Mouse (Mus musculus) kidney, adult 8-10 months (tissue): ENCODE data around the gene Brip1.
"Not testable (repeated sequence)": the region's sequence is repeated elsewhere in the genome, so short reads cannot be mapped to it uniquely, and the experiment has no call there.

ENCODE experiments used
- DNase-seq, 2 experiments: peaks; one replicate each; pipeline ENCODE4 v3.0.0; 2022

Gene Brip1

GRCm38 (mm10) chr11:86201037-86201786 is at the start of gene Brip1:
Brip1 (minus strand) TSS chr11:86201193.
- DNase-seq = peak; percentile 94 to 95

- DNase-seq = peak; percentile 53 to 67
Observed at GRCm38 (mm10) chr11:86232446-86232845, 31.5 kb upstream of the Brip1 start.

DNA sequence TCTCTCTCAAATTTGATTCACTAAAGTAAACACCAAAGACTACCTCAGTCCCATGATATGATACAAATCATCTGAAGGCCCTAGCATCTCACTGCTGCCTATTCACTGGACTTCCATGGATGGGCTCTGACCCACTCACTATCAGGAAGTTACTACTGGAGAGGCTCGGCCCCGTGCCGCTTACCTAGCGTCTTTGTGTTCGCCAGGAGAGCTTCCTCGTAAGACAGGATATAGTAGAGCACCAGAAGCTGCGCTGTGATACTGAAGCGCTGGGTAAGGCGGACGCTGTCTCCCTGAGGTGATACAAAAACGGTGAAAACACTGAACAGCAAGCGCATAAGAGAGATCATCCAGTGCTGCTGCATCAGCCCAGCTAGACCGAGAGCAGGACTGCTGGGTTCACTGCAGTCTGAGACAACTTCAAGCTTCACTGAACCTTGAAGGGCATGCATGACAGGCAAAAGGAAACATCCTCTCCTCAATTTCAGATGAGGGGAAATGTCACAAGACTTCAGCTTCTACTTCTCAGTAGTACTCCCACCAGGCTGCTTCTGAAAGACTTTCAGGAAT is 30.9 kb upstream of the Brip1 start:
- peak; percentile 58 to 64 for DNase-seq

- DNase-seq = no peak
Observed at GRCm38 (mm10) chr11:86226646-86227180, 25.7 kb upstream of the Brip1 start.

DNA sequence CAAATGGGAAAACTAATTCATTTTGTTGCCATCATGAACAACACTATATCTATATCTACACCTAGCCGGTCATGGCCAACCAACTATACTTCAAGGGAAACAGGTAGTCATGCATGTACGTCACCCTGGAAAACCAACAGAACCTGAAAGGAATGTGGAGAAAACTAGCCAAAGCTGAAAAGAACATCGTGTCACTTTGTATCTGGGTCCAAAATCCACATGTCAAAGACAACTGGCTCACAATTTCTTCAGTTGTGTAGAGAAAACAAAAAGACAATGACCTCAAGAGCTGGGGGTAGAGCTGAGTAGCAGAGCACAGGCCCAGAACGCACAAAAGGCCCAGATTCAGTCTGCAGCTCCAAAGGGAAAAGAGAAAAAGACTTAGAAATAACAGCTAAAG is 24.8 kb upstream of the Brip1 start:
- DNase-seq = peak in 1 of 2 experiments; percentile 18

DNA sequence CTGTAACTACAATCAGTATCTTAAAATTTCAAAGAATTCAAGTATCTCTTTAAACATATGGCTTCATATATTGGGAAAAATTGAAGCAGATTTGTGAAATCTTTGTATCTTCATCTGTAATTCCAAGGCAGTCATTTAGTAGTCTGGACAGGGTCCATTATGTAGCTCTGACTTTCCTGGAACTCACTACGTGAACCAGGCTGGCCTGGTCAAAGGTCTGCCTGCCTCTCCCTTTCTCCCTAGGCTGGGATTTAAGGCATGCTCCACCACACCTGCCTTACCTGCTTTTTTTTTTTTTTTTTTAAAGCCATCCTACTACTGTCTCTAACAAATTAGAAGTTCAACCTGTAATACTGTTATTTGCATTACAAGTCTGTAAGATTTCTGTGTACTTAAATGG is 10.8 kb upstream of the Brip1 start:
- DNase-seq = peak; percentile 43 to 58

DNA sequence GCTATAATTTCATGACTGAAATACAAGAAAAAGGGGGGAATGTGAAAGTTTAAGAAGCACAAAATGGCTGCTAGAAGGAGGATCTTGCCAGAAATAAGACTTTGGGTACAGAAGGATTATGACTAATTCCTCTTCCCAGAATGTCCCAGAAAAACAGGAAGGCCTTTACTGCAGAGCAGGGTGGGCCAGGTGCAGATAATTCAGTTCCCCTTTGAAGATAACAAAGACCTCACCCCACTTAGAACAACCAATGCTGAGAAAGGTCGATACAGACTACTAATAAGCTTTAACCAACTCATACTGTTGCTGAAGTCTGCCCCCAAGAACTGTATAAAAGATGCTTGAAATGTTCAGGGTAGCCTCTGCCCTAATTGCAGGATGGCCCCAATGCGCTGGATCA is 8.1 kb upstream of the Brip1 start:
- DNase-seq = no peak

GRCm38 (mm10) chr11:86205876-86206275 is 4.9 kb upstream of the Brip1 start:
- DNase-seq = no peak

GRCm38 (mm10) chr11:86205031-86205430 is 4.0 kb upstream of the Brip1 start:
- DNase-seq = no peak

GRCm38 (mm10) chr11:86201901-86202675 is 1.1 kb upstream of the Brip1 start:
- DNase-seq = no peak

DNA sequence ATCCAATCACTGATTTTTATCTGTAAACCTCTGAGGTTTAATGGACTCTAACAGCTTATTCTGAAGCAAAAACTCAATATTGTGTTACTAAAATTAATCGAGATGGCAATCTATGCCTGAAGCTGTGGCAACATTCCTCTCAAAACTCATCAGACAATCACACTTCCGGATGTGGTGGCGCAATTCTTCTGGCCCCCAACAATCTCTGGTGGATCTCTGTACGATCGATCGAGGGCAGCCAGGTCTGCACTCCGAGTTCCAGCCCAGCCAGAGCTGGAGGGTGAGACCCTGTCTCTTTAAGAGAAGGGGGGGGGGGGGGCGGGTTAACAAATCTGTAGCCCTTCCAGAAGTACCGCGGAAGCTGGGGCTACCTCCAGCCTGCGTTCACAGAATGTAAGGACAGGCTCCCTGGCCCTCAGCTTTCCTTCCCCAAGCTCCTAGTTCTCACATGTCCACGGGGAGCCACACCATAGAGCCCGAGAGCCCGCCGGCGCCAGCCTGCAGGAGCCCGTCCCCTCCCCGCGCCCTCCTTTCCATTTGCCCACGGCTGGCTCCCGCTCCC is 452 bp downstream of the Brip1 start:
- DNase-seq = no peak

- DNase-seq = no peak
Observed at GRCm38 (mm10) chr11:86199733-86200132, 1.3 kb downstream of the Brip1 start.

DNA sequence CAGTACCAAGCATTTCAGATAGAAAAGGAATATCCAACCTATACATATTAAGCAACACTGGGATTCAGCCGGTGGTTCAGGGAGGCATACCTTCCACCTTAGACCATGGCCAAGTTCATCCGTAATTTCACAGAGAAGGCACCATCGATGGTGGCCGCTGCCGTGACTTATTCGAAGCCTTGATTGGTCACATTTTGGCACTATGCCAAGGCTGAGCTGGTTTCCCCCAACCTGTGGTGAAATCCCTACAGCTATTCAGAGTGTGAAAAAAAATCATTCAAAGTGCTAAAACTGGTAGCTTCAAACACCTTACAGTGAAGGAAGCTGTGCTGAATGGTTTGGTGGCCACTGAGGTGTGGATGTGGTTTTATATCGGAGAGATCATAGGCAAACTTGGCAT is 15.8 kb downstream of the Brip1 start:
- not testable (repeated sequence) for DNase-seq

DNA sequence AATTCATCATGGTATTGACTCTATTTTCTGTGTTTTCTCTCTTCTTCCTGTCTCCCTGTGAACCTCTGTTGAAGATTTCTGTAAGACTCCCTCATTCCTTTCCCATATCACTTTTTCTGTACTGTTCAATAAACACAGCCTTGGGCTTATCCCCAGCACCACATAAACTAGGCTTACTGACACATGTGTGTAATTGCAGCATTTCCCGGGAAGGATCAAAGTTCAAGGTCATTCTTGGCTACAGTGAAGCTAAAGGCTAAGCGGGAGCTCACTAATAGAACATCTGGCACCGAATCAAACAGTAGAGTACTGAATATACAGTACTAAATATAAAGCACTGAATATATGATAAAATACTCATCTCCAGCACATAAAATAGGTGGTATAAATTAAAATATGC is 25.2 kb downstream of the Brip1 start:
- no peak for DNase-seq

DNA sequence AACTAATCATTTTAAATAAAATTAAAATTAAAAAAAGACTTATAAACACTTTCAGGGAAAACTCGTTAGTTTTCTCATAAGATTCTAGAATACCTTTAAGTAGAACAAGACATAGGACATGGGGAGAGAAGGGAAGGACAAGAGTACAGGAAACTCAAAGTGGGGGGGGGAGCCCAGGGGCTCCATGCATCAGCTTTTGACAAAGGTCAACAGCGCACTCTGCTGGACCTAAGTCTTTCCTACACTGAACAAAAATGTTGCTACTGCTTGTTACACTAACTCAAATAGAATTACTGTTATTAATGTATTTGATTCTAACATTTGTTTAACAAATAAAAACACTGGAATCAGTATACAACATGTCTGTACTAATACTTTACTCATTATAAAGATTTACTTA is 26.8 kb downstream of the Brip1 start:
- DNase-seq = peak; percentile 37 to 75

GRCm38 (mm10) chr11:86170743-86171142 is 30.2 kb downstream of the Brip1 start:
- DNase-seq = no peak

- DNase-seq = peak in 1 of 2 experiments; percentile 34
Observed at GRCm38 (mm10) chr11:86160251-86160650, 40.7 kb downstream of the Brip1 start.

DNA sequence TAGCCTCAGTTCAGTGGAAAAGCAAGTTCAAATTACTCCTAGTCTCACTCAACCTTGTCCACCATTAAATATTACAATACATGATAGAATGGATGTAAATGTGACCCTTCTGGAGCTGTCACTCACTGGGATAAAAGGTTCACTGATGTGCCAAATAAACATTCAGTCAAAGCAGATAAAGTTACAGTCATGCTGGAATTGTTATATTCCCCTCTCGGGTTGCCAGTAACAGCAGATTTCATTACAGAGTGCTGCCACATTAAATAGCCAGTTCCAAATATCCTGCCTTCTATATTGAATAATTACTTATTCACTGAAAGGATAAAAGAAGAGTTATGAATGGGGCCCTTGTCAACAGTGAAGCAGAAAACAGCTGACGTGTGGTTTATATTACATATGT is 42.0 kb downstream of the Brip1 start:
- no peak for DNase-seq

DNA sequence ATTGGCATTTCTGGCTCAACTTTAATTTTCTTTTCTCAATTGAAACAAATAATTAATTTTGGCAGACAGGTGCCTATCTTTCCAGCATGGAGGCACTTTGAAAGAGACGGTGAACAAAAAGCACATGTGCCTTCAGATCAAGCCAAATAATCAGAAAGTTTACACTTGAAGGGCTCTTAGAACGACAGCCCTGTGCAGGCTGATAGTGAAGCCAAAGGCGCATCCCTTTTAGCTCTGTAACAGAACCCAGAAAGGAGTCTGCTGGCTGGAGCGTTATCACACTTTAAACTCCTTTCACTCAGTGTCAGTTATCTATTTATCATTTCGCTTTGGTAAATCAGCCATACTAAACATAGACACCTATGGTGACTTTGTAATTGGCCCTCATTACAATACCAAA is 45.4 kb downstream of the Brip1 start:
- DNase-seq = no peak

DNA sequence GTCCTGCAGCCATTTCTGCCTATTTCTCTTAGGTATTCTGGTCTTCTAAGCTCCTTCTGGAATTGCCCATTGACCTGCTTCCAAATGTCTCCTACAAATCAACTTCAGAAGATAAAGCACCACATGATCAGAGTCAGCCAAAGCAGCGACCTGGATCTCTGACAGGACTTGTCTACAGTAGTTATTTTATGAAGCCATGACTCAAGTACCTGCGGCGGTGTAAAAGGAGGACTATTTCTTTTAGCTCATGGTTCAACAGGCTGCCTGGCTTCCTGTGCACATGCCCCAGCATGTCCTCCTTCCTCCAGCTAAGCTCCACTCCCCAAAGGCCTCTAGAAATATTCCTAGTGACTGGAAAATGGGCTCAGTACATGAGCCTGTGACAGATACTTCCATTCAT is 69.7 kb downstream of the Brip1 start:
- no peak for DNase-seq

DNA sequence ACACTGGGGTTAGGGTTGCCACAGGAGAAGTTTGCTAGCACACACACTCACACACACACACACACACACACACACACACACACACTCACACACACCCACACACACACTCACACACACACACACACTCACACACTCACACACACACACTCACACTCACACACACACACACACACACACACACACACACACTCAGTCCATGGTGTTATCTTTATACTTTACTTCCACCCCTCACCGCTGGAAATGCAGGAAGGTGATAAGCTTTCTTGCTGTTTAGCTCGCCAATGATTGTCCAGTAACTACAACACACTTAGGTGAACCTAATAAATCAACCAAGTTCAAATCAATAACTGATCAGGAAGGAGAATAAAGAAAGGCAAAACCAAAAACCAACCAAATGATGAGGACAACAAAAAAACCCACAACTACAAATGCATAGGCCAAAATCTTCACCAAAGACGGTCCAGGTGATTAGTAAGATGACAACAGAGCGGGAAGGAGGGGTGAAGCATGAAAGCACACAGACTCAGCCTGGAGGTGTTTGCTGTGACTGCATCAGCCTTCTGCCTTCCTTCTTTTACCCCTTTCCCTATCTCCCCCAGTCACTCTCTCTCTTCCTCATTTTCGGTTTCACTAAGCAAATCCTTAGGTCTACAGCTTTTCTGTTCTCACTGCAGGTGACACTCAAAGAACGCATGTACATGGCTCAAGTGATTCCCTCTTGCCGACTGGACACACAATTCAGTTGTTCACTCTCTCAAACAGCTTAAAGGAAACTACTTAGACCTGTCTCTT is 83.7 kb downstream of the Brip1 start:
- DNase-seq = no peak

DNA sequence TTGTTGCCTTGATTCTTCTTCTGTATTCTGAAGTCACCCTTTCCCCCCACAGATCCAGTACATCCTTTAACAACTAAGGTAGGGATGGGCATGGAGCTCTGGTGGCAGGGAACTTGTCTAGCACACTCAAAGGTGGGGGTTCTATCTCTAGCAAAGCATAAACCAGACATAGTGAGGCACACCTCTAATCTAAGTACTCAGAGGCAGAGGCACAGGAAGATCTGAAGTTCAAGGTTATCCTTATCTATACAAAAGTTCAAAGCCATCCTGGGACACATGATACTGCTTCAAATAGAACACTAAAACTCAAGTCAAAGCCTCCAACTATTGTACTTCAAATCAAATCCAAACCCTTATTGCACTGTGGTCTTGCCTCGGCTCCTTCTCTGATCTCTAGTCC is 85.0 kb downstream of the Brip1 start:
- no peak for DNase-seq

GRCm38 (mm10) chr11:86107276-86107675 is 93.7 kb downstream of the Brip1 start:
- peak; percentile 4 to 8 for DNase-seq
